23 mouse cellular contexts compared by ENCODE assay signal in the genomic region with DNA sequence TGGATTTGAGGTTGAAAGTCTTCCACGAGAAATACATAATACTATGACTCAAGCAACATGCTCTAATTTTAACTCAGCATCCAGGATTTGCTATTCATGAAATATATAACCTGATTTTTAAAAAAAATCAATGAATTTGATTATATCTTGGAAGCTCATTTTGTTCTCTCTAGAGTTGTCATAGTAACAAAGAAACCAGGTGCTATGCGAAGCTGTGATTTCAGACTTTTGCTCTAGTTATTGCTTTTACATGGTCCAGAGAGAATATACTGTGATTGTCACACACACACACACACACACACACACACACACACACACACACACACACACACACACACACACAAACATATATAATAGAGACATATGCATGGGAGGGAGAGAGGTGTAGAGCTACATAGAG.
"Had no signal": no experiment of that assay in that cellular context is flagged by ENCODE, and none has a peak within 500 bp of the region (broad histone marks: within the 10 kb centered on the region; RNA-seq: fewer than 3 reads in every experiment).

No protein-coding gene starts in this region.

- H3K9ac ChIP-seq: limb, embryonic 13.5 days; liver, embryonic 12.5 days; liver, embryonic 15.5 days; lung, embryonic 15.5 days; neural tube, embryonic 13.5 days; stomach, embryonic 15.5 days had no signal

- DNase-seq: kidney, adult 2 months; kidney, postnatal 25 days; layer of hippocampus, adult 9-11 months; liver; lung, adult 18-20 months; lung, postnatal 10 days; lung, postnatal 36 days; retina, postnatal 1 day; right cerebral cortex, postnatal 25 days; spleen, adult 18-20 months; thymus, postnatal 25 days had no signal

- H3K4me1 ChIP-seq: limb, embryonic 13.5 days; liver, embryonic 12.5 days; liver, embryonic 15.5 days; lung, embryonic 15.5 days; megakaryocyte, embryonic 14.5 days; neural tube, embryonic 13.5 days; stomach, embryonic 15.5 days had no signal

- H3K36me3 ChIP-seq: limb, embryonic 10.5 days; limb, embryonic 13.5 days; liver, embryonic 12.5 days; liver, embryonic 15.5 days; lung, embryonic 15.5 days; neural tube, embryonic 13.5 days; stomach, embryonic 15.5 days had no signal

- H3K4me2 ChIP-seq: limb, embryonic 13.5 days; liver, embryonic 12.5 days; liver, embryonic 15.5 days; lung, embryonic 15.5 days; midbrain, embryonic 11.5 days; neural tube, embryonic 13.5 days; stomach, embryonic 15.5 days had no signal

- H3K27ac ChIP-seq: kidney, postnatal 0 days; layer of hippocampus, adult 2 months; limb, embryonic 10.5 days; limb, embryonic 13.5 days; liver, embryonic 12.5 days; liver, embryonic 15.5 days; lung, embryonic 15.5 days; neural tube, embryonic 13.5 days; stomach, embryonic 15.5 days had no signal

- H3K9me3 ChIP-seq: limb, embryonic 10.5 days; limb, embryonic 13.5 days; liver, embryonic 12.5 days; liver, embryonic 15.5 days; lung, embryonic 15.5 days; megakaryocyte, embryonic 14.5 days; neural tube, embryonic 13.5 days; stomach, embryonic 15.5 days had no signal

- ATAC-seq: liver, embryonic 12.5 days had no signal

- H3K4me3 ChIP-seq: layer of hippocampus, adult 2 months; limb, embryonic 10.5 days; limb, embryonic 13.5 days; liver, embryonic 12.5 days; liver, embryonic 15.5 days; lung, embryonic 15.5 days; megakaryocyte, embryonic 14.5 days; myocyte; neural tube, embryonic 13.5 days; stomach, embryonic 15.5 days had no signal

- H3K27me3 ChIP-seq: limb, embryonic 13.5 days; liver, embryonic 12.5 days; liver, embryonic 15.5 days; lung, embryonic 15.5 days; megakaryocyte, embryonic 14.5 days; neural tube, embryonic 13.5 days; stomach, embryonic 15.5 days had no signal
